Mouse (Mus musculus): ENCODE measurements around the gene Serinc1. TPM values are rescaled to one million over a fixed set of nuclear protein-coding genes. Genes with fewer than 3 reads are reported as not detected.

Gene Serinc1
- total and polyA plus RNA-seq, 2 experiments from 2014 or later, result 323 to 470 TPM

- H3K27me3 ChIP-seq (ENCODE audit: insufficient read depth, low read length), result no peaks in the 10 kb centered on the region
- no peaks in the 10 kb centered on the region for H3K36me3 ChIP-seq (ENCODE audit: insufficient read depth, low read length)
- H3K4me2 ChIP-seq (ENCODE audit: low read depth, low read length), result peak within 1 kb of the TSS; percentile 64
- H3K9me3 ChIP-seq (ENCODE audit: low read length), result no peaks in the 10 kb centered on the region
- DNase-seq (ENCODE audit: low spot score) (peak; percentile 99), ATAC-seq (peak; percentile 100)
- peak within 1 kb of the TSS; percentile 94 for H3K9ac ChIP-seq (replicated peaks; ENCODE audit: low read length)
- peaks cover 7% of the 10 kb centered on the region for H3K4me1 ChIP-seq (ENCODE audit: insufficient read depth, low read length)
- H3K4me3 ChIP-seq (ENCODE audit: low read length), result peak within 1 kb of the TSS; percentile 95
- 2% methylated on average over 49 of the region's 52 CpGs for WGBS
- TF ChIP-seq CTCF (IDR thresholded peaks at IDR 0.05; ENCODE audit: low read depth), result no peak
- peak within 1 kb of the TSS; percentile 96 for H3K27ac ChIP-seq
These were observed 46.3 kb downstream of the Serinc1 start, which contains the start of gene Hsf2 for GRCm38 (mm10) chr10:57485908-57486541. Hsf2 (plus strand) TSS chr10:57486385.

- H3K4me1 ChIP-seq (ENCODE audit: insufficient read depth, low read length), result peaks cover 7% of the 10 kb centered on the region
- WGBS, result 87% methylated on average over 3 of the region's 3 CpGs
These were observed 47.6 kb downstream of the Serinc1 start for GRCm38 (mm10) chr10:57484741-57485140.

GRCm38 (mm10) chr10:57481717-57482116 is 50.6 kb downstream of the Serinc1 start:
- TF ChIP-seq CTCF (IDR thresholded peaks at IDR 0.05; ENCODE audit: low read depth), result no peak
- no peak overlapping the region for H3K27ac ChIP-seq
- H3K4me3 ChIP-seq (ENCODE audit: low read length), result no peak overlapping the region
- no peaks in the 10 kb centered on the region for H3K36me3 ChIP-seq (ENCODE audit: insufficient read depth, low read length)
- no peaks in the 10 kb centered on the region for H3K4me1 ChIP-seq (ENCODE audit: insufficient read depth, low read length)
- no peaks in the 10 kb centered on the region for H3K9me3 ChIP-seq (ENCODE audit: low read length)
- 34% methylated on average over 5 of the region's 5 CpGs for WGBS
- no peak overlapping the region for H3K9ac ChIP-seq (replicated peaks; ENCODE audit: low read length)
- no peaks in the 10 kb centered on the region for H3K27me3 ChIP-seq (ENCODE audit: insufficient read depth, low read length)
- no peak for ATAC-seq
- no peak overlapping the region for H3K4me2 ChIP-seq (ENCODE audit: low read depth, low read length)
- DNase-seq (ENCODE audit: low spot score), result no peak

More at GRCm38 (mm10) chr10:57484741-57485140, 47.6 kb downstream of the Serinc1 start:
- TF ChIP-seq CTCF (IDR thresholded peaks at IDR 0.05; ENCODE audit: low read depth), result no peak
- Histone ChIP-seq H3K4me3 (ENCODE audit: low read length) (no peak overlapping the region), H3K36me3 (ENCODE audit: insufficient read depth, low read length) (no peaks in the 10 kb centered on the region), H3K27ac (no peak overlapping the region), H3K9me3 (ENCODE audit: low read length) (no peaks in the 10 kb centered on the region), H3K27me3 (ENCODE audit: insufficient read depth, low read length) (no peaks in the 10 kb centered on the region), H3K9ac (replicated peaks; ENCODE audit: low read length) (no peak overlapping the region), H3K4me2 (ENCODE audit: low read depth, low read length) (no peak overlapping the region)
- no peak for DNase-seq (ENCODE audit: low spot score)
- no peak for ATAC-seq

DNA sequence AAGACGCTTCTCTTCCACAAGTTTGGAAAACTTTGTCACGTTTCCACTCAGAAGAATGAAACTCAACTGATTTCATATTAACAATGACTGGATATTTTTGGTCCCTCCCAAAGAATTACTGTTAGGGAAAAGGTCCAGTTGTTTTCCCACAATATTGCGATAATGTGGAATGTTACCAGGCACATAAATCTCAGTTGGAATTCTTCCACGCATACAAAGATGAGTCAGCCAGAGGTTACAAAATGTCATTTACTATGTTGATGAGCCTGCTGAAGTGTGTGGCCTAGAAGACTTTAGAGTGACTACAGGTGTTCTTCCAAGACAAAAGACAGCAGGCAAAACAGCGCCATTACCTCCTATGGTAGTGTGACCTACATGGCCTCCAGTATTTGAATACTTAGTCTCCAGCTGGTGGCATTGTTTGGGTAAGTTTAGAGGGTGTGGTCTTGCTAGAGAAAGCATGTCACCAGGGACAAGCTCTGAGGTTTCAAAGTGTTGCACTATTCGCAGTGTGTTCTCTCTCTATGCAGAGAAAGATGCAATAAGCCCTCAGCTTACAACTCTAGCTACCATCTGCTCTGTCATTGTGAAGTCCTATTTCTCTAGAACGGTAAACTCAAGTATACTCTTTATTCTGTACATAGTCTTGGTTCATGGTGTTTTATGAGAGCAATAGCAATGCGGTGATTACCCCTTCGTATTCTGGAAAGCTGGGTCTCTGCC is 55.0 kb downstream of the Serinc1 start:
- Histone ChIP-seq H3K36me3 (ENCODE audit: insufficient read depth, low read length) (no peaks in the 10 kb centered on the region), H3K9me3 (ENCODE audit: low read length) (no peaks in the 10 kb centered on the region), H3K4me2 (ENCODE audit: low read depth, low read length) (no peak overlapping the region), H3K9ac (replicated peaks; ENCODE audit: low read length) (no peak overlapping the region), H3K27ac (no peak overlapping the region), H3K4me1 (ENCODE audit: insufficient read depth, low read length) (no peaks in the 10 kb centered on the region), H3K4me3 (ENCODE audit: low read length) (no peak overlapping the region), H3K27me3 (ENCODE audit: insufficient read depth, low read length) (no peaks in the 10 kb centered on the region)
- DNase-seq (ENCODE audit: low spot score), result no peak
- no peak for TF ChIP-seq CTCF (IDR thresholded peaks at IDR 0.05; ENCODE audit: low read depth)
- no peak for ATAC-seq
- WGBS, result 68% methylated on average over 9 of the region's 9 CpGs

Other genes starting within 250 kb of the Serinc1 start
- 35.0 and 37.8 TPM in 2 replicates for gene Hsf2, start 46.1 kb downstream of the Serinc1 start, total RNA-seq (2014; rRNA removed)
- gene Hsf2, start 46.1 kb downstream of the Serinc1 start, polyA plus RNA-seq (2015; fragmentation: Nextera tagmentation; extraction: Ambion mirVana), result 47.8 and 49.4 TPM in 2 replicates
- 4.2 and 6.1 TPM in 2 replicates for gene Pkib, start 99.5 kb upstream of the Serinc1 start, total RNA-seq (2014; rRNA removed)
- 10.2 and 11.3 TPM in 2 replicates for gene Pkib, start 99.5 kb upstream of the Serinc1 start, polyA plus RNA-seq (2015; fragmentation: Nextera tagmentation; extraction: Ambion mirVana)